Mouse (Mus musculus) CD4-positive, CD25-positive, alpha-beta regulatory T cell, adult 9 weeks (primary cell): ENCODE results near the gene Olfr1453. TPM values are rescaled to one million over a fixed set of nuclear protein-coding genes. Genes with fewer than 3 reads are reported as not detected.

Experiments used
- polyA plus RNA-seq: library from polyadenylated mRNA; unstranded; fragments of 100-300 nt; shearing (Covaris generic); gene quantifications from one replicate; pipeline ENCODE4 v1.2.1, GENCODE M21; 2017

The Olfr1453 gene
- polyA plus RNA-seq = not detected

DNA sequence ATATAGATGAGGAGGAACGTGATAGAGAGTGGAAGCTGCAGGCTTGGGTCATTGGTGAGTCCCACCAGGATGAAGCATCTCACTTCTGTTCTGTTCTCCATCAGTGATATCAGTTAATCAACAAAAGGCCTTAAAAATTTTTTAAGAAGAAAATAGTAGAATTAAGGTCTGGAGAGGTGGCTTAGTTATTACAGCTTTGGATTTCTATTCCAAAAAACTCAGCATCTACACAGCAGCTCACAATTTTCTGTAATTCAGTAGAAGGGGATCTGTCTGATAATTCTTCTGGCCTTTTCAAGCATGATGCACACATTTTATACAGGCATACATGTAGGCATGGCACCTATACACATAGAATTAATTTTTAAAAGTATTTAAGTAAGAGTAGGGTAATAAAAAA lies at the start of gene Olfr1453:
TSS of gene Olfr1453 (minus strand) at position 101 of the 400 bp plus-strand sequence.

GRCm38 (mm10) chr19:13060310-13060709 lies 32.2 kb upstream of the Olfr1453 start, which contains the start of gene Olfr1454:
Gene Olfr1454 (plus strand): TSS chr19:13060610.

DNA sequence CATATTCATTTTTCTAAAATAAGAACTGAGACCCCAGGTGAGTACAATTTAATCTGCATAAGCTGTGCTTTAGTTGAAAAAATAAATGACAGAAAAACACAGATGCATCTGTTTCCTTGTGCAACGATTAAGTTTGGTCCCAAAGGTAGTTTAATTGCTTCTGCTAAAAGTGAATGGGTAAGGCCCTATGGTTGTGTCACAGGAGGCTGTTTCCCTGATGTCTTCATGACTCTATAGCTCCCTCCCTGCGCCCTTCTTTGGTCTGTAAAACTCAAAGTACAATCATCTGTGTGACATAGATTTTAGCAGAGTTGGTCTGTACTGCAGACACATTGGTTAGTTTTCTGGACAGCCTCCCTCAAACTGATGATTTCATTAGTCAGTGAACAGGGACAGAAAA lies 33.4 kb downstream of the Olfr1453 start, which contains the start of gene Olfr1451:
TSS of gene Olfr1451 (plus strand) at position 301 of the 400 bp plus-strand sequence.

Other genes with a start within 250 kb of the Olfr1453 start
- 11.1 TPM for gene Zfp91, start 232.2 kb downstream of the Olfr1453 start, polyA plus RNA-seq
- gene Lpxn, start 232.1 kb downstream of the Olfr1453 start, polyA plus RNA-seq = 221 TPM
- not detected for gene Gm5244, start 181.6 kb downstream of the Olfr1453 start, polyA plus RNA-seq
- 0.73 TPM for gene Olfr1444, start 171.0 kb downstream of the Olfr1453 start, polyA plus RNA-seq
- not detected for gene Olfr1445, start 144.5 kb downstream of the Olfr1453 start, polyA plus RNA-seq
- not detected for gene Olfr1446, start 134.8 kb downstream of the Olfr1453 start, polyA plus RNA-seq
- gene Olfr1447, start 124.6 kb downstream of the Olfr1453 start, polyA plus RNA-seq = not detected
- gene Olfr1448, start 103.9 kb downstream of the Olfr1453 start, polyA plus RNA-seq = 0.19 TPM
- not detected for gene Olfr1449, start 97.5 kb downstream of the Olfr1453 start, polyA plus RNA-seq
- not detected for gene Olfr1450, start 78.1 kb downstream of the Olfr1453 start, polyA plus RNA-seq
- gene Olfr1451, start 33.3 kb downstream of the Olfr1453 start, polyA plus RNA-seq = not detected
- not detected for gene Olfr1454, start 32.3 kb upstream of the Olfr1453 start, polyA plus RNA-seq
- gene Olfr1457, start 69.6 kb upstream of the Olfr1453 start, polyA plus RNA-seq = not detected
- not detected for gene Olfr1458, start 78.4 kb upstream of the Olfr1453 start, polyA plus RNA-seq
- gene Olfr1459, start 121.2 kb upstream of the Olfr1453 start, polyA plus RNA-seq = 0.06 TPM
- not detected for gene Olfr1461, start 134.7 kb upstream of the Olfr1453 start, polyA plus RNA-seq
- not detected for gene Olfr1462, start 157.4 kb upstream of the Olfr1453 start, polyA plus RNA-seq
- not detected for gene Olfr1463, start 203.0 kb upstream of the Olfr1453 start, polyA plus RNA-seq